Mouse (Mus musculus) granulocyte monocyte progenitor cell, adult 5-6 weeks (primary cell): Measurements from ENCODE around the gene Suox. TPM values are rescaled to one million over a fixed set of nuclear protein-coding genes. Genes with fewer than 3 reads are reported as not detected.
"Not testable (repeated sequence)": the region's sequence is repeated elsewhere in the genome, so short reads cannot be mapped to it uniquely, and the experiment has no call there.

Experiments
- ATAC-seq: replicated peaks from 2 replicates; pipeline ENCODE4 v1.8.0; 2016; ENCODE audit warnings: mild to moderate bottlenecking, moderate TSS enrichment, inconsistent platforms; ENCODE audit not compliant: poor library complexity, severe bottlenecking
- total RNA-seq, 2 experiments: library from RNA; stranded (forward) in 1 of 2; stranded (reverse) in 1 of 2; fragments of 200-712, 200-1000 nt in 1 of 2; fragments of >200 nt in 1 of 2; fragmentation: Nextera tagmentation in 1 of 2; gene quantifications; 2 replicates each; pipeline ENCODE4 v1.2.3; 2014 to 2017

Suox gene
- total RNA-seq, 2 experiments from 2014 or later, result 4.1 to 8.1 TPM

- ATAC-seq, result no peak
Observed at GRCm38 (mm10) chr10:128629746-128630145, 44.1 kb downstream of the Suox start.

- no peak for ATAC-seq
Observed at GRCm38 (mm10) chr10:128627398-128628317, 46.2 kb downstream of the Suox start.

- ATAC-seq, result peak; percentile 98
Observed at GRCm38 (mm10) chr10:128626311-128627310, 47.3 kb downstream of the Suox start, which contains the start of gene Rps26. Rps26 (minus strand) TSS chr10:128626747.

GRCm38 (mm10) chr10:128625287-128625894, 48.5 kb downstream of the Suox start:
- ATAC-seq, result no peak

GRCm38 (mm10) chr10:128623106-128623613, 50.7 kb downstream of the Suox start:
- ATAC-seq, result not testable (repeated sequence)

GRCm38 (mm10) chr10:128622702-128623101, 51.2 kb downstream of the Suox start:
- ATAC-seq, result no peak

- ATAC-seq, result no peak
Observed at GRCm38 (mm10) chr10:128621986-128622520, 51.8 kb downstream of the Suox start.

- no peak for ATAC-seq
Observed at GRCm38 (mm10) chr10:128620241-128620640, 53.6 kb downstream of the Suox start.

Other genes starting within 250 kb of the Suox start
- gene Smarcc2, start 214.8 kb downstream of the Suox start, total RNA-seq (2014; fragmentation: Nextera tagmentation), result 90.4 and 113 TPM in 2 replicates
- 56.4 and 56.9 TPM in 2 replicates for gene Smarcc2, start 214.8 kb downstream of the Suox start, total RNA-seq (2017)
- 1,019 and 1,105 TPM in 2 replicates for gene Myl6, start 179.9 kb downstream of the Suox start, total RNA-seq (2014; fragmentation: Nextera tagmentation)
- 1,278 and 1,308 TPM in 2 replicates for gene Myl6, start 179.9 kb downstream of the Suox start, total RNA-seq (2017)
- gene Myl6b, start 175.4 kb downstream of the Suox start, total RNA-seq (2014; fragmentation: Nextera tagmentation), result 10.7 and 13.7 TPM in 2 replicates
- 1.2 and 1.7 TPM in 2 replicates for gene Myl6b, start 175.4 kb downstream of the Suox start, total RNA-seq (2017)
- gene Esyt1, start 148.2 kb downstream of the Suox start, total RNA-seq (2014; fragmentation: Nextera tagmentation), result 89.1 and 90.5 TPM in 2 replicates
- 78.8 and 97.6 TPM in 2 replicates for gene Esyt1, start 148.2 kb downstream of the Suox start, total RNA-seq (2017)
- 8.8 and 9.7 TPM in 2 replicates for gene Zc3h10, start 126.3 kb downstream of the Suox start, total RNA-seq (2014; fragmentation: Nextera tagmentation)
- 12.5 and 13.6 TPM in 2 replicates for gene Zc3h10, start 126.3 kb downstream of the Suox start, total RNA-seq (2017)
- 6,066 and 6,315 TPM in 2 replicates for gene Rpl41, start 124.8 kb downstream of the Suox start, total RNA-seq (2014; fragmentation: Nextera tagmentation)
- 3,608 and 4,444 TPM in 2 replicates for gene Rpl41, start 124.8 kb downstream of the Suox start, total RNA-seq (2017)
- 404 and 410 TPM in 2 replicates for gene Pa2g4, start 108.1 kb downstream of the Suox start, total RNA-seq (2014; fragmentation: Nextera tagmentation)
- gene Pa2g4, start 108.1 kb downstream of the Suox start, total RNA-seq (2017), result 414 and 442 TPM in 2 replicates
- gene Erbb3, start 84.4 kb downstream of the Suox start, total RNA-seq (2014; fragmentation: Nextera tagmentation), result 1.6 and 1.7 TPM in 2 replicates
- 1.4 and 1.8 TPM in 2 replicates for gene Erbb3, start 84.4 kb downstream of the Suox start, total RNA-seq (2017)
- gene Rps26, start 47.3 kb downstream of the Suox start, total RNA-seq (2014; fragmentation: Nextera tagmentation), result 2,754 and 2,968 TPM in 2 replicates
- 1,150 and 1,165 TPM in 2 replicates for gene Rps26, start 47.3 kb downstream of the Suox start, total RNA-seq (2017)
- 0.62 TPM in 1 of 2 replicates, not detected in the other for gene Ikzf4, start 28.1 kb downstream of the Suox start, total RNA-seq (2014; fragmentation: Nextera tagmentation)
- not detected in 2 replicates for gene Ikzf4, start 28.1 kb downstream of the Suox start, total RNA-seq (2017)
- gene Rab5b, start 22.2 kb upstream of the Suox start, total RNA-seq (2014; fragmentation: Nextera tagmentation), result 43.7 and 43.8 TPM in 2 replicates
- 45.7 and 58.0 TPM in 2 replicates for gene Rab5b, start 22.2 kb upstream of the Suox start, total RNA-seq (2017)
- 0.28 and 2.6 TPM in 2 replicates for gene Pmel, start 30.1 kb upstream of the Suox start, total RNA-seq (2014; fragmentation: Nextera tagmentation)
- 0.52 and 1.6 TPM in 2 replicates for gene Pmel, start 30.1 kb upstream of the Suox start, total RNA-seq (2017)
- 101 and 134 TPM in 2 replicates for gene Cdk2, start 31.0 kb upstream of the Suox start, total RNA-seq (2014; fragmentation: Nextera tagmentation)
- gene Cdk2, start 31.0 kb upstream of the Suox start, total RNA-seq (2017), result 60.3 and 73.1 TPM in 2 replicates
- gene Dgka, start 70.8 kb upstream of the Suox start, total RNA-seq (2014; fragmentation: Nextera tagmentation), result 13.2 and 15.8 TPM in 2 replicates
- 9.4 and 12.0 TPM in 2 replicates for gene Dgka, start 70.8 kb upstream of the Suox start, total RNA-seq (2017)
- 43.5 and 52.0 TPM in 2 replicates for gene Pym1, start 73.8 kb upstream of the Suox start, total RNA-seq (2014; fragmentation: Nextera tagmentation)
- 47.6 and 82.5 TPM in 2 replicates for gene Pym1, start 73.8 kb upstream of the Suox start, total RNA-seq (2017)
- 6.9 and 8.3 TPM in 2 replicates for gene Mmp19, start 116.8 kb upstream of the Suox start, total RNA-seq (2014; fragmentation: Nextera tagmentation)
- 14.9 and 15.6 TPM in 2 replicates for gene Mmp19, start 116.8 kb upstream of the Suox start, total RNA-seq (2017)
- 16.5 and 17.5 TPM in 2 replicates for gene Dnajc14, start 130.0 kb upstream of the Suox start, total RNA-seq (2014; fragmentation: Nextera tagmentation)
- gene Dnajc14, start 130.0 kb upstream of the Suox start, total RNA-seq (2017), result 23.8 and 30.7 TPM in 2 replicates
- 10.8 and 14.4 TPM in 2 replicates for gene Tmem198b, start 130.3 kb upstream of the Suox start, total RNA-seq (2014; fragmentation: Nextera tagmentation)
- gene Tmem198b, start 130.3 kb upstream of the Suox start, total RNA-seq (2017), result 3.4 and 3.6 TPM in 2 replicates
- 184 and 236 TPM in 2 replicates for gene Sarnp, start 143.3 kb upstream of the Suox start, total RNA-seq (2014; fragmentation: Nextera tagmentation)
- gene Sarnp, start 143.3 kb upstream of the Suox start, total RNA-seq (2017), result 265 and 272 TPM in 2 replicates
- 33.9 and 84.1 TPM in 2 replicates for gene Ormdl2, start 147.6 kb upstream of the Suox start, total RNA-seq (2014; fragmentation: Nextera tagmentation)
- 82.4 and 147 TPM in 2 replicates for gene Ormdl2, start 147.6 kb upstream of the Suox start, total RNA-seq (2017)
- 0.21 TPM in 1 of 2 replicates, not detected in the other for gene Gdf11, start 217.6 kb upstream of the Suox start, total RNA-seq (2014; fragmentation: Nextera tagmentation)
- 0.15 TPM in 1 of 2 replicates, not detected in the other for gene Gdf11, start 217.6 kb upstream of the Suox start, total RNA-seq (2017)
- 139 and 203 TPM in 2 replicates for gene Cd63, start 226.9 kb upstream of the Suox start, total RNA-seq (2014; fragmentation: Nextera tagmentation)
- gene Cd63, start 226.9 kb upstream of the Suox start, total RNA-seq (2017), result 123 and 185 TPM in 2 replicates
- 2.0 and 9.5 TPM in 2 replicates for gene Rdh5, start 248.8 kb upstream of the Suox start, total RNA-seq (2014; fragmentation: Nextera tagmentation)
- 2.4 TPM in 1 of 2 replicates, not detected in the other for gene Rdh5, start 248.8 kb upstream of the Suox start, total RNA-seq (2017)
- 124 and 140 TPM in 2 replicates for gene Bloc1s1, start 250.0 kb upstream of the Suox start, total RNA-seq (2014; fragmentation: Nextera tagmentation)
- 71.3 and 86.4 TPM in 2 replicates for gene Bloc1s1, start 250.0 kb upstream of the Suox start, total RNA-seq (2017)